Mouse (Mus musculus): Measurements from ENCODE around the gene Glipr2.

Glipr2 gene

GRCm38 (mm10) chr4:44004623-44005409 lies 47.6 kb downstream of the Glipr2 start:
- DNase-seq (ENCODE audit: low spot score in 2 of 2), result no peak

DNA sequence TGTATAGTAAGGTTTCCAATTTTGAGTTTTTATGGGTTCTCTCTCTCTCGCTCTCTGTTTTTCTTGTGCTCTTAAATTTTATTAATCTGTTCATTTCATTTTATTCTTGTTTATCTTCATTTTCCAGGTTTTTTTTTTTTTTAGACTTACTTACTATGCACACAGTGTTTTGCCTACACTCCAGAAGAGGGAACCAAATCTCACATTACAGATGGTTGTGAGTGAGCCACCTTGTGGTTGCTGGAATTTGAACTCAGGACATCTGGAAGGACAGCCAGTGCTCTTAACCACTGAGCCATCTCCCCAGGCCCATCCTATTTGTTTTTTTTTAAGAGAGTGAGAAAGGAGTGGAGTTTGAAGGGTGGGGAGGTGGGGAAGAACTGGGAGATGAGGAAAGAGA lies 53.0 kb downstream of the Glipr2 start:
- no peak for DNase-seq (ENCODE audit: low spot score in 2 of 2)

DNA sequence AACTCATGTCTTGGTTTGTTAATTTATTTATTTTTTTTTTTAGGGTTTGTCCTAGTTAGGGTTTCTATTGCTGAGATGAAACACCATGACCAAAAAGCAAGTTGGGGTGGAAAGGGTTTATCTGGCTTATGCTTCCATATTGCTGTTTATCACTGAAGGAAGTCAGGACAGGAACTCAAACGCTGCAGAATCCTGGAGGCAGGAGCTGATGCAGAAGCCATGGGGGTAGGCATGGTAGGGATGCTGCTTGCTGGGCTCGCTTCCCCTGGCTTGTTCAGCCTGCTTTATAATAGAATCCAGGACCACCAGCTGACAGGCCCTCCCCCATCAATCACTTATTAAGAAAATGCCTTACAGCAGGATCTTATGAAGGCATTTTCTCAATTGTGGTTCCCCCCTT lies 53.7 kb downstream of the Glipr2 start:
- no peak for DNase-seq (ENCODE audit: low spot score in 2 of 2)

GRCm38 (mm10) chr4:44011799-44012198 lies 54.6 kb downstream of the Glipr2 start:
- DNase-seq (ENCODE audit: low spot score in 2 of 2), result no peak

- peak; percentile 92 to 94 for DNase-seq (ENCODE audit: low spot score in 2 of 2)
Observed at GRCm38 (mm10) chr4:44012376-44013367, 55.5 kb downstream of the Glipr2 start.

DNA sequence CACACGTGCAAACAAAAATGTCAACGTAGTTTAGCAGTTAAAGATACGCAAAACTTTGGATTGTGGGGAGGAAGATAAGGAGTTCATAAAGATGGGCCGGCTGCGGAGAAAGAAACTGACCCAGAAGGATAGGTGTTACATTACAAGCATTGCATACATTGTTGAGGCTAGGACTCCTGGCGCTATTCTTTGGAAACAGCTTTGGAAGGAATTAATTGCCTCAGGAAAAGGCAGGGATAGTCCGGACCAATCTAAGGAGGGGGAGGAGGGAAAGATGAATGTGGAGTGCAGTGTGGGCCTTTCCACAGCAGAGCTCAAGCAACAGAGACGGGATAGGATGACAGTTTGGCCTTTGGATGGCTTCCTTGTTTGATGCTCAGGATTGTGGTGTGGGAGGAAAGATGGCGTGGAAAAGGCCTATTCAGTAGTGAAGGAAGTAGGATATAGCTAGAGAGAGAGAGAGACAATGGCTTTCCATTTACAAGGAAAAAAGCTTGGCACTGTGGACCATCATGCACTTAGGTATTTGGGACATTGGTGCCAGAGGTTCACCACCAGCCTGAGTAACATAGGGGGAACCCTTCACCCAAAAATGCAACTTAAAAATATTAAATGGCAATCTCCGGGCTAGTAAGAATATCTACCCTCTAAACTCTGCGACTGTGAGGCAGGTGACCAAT lies 56.3 kb downstream of the Glipr2 start:
- DNase-seq (ENCODE audit: low spot score in 2 of 2), result no peak

DNA sequence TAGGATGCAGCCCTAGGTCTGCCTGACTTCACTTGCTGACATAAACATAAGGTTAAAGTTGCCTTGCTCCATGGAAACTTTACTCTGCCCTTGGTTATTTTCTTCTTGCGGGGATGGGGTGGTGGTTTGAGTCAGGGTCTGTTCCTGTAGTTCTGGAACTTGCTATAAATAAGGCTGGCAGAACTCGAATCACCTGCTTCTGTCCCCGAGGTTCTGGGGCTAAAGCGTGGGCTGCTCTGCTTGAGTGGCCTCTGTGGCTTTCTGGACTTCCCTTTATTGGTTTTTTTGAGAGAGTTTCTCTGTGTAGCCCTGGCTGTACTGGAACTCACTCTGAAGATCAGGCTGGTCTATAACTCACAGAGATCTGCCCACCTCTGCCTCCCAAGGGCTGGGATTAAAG lies 58.9 kb downstream of the Glipr2 start:
- DNase-seq (ENCODE audit: low spot score in 2 of 2), result no peak

- DNase-seq (ENCODE audit: low spot score in 2 of 2), result no peak
Observed at GRCm38 (mm10) chr4:44016791-44017190, 59.6 kb downstream of the Glipr2 start.

GRCm38 (mm10) chr4:44022323-44022722 lies 65.1 kb downstream of the Glipr2 start:
- no peak for DNase-seq (ENCODE audit: low spot score in 2 of 2)

- DNase-seq (ENCODE audit: low spot score in 2 of 2), result no peak
Observed at GRCm38 (mm10) chr4:44022766-44023165, 65.6 kb downstream of the Glipr2 start.

GRCm38 (mm10) chr4:44023681-44024080 lies 66.5 kb downstream of the Glipr2 start:
- peak in 1 of 2 experiments; percentile 2 for DNase-seq (ENCODE audit: low spot score in 2 of 2)

GRCm38 (mm10) chr4:44024241-44024640 lies 67.0 kb downstream of the Glipr2 start:
- DNase-seq (ENCODE audit: low spot score in 2 of 2), result no peak

GRCm38 (mm10) chr4:44025570-44025969 lies 68.4 kb downstream of the Glipr2 start:
- no peak for DNase-seq (ENCODE audit: low spot score in 2 of 2)

Measured in frontal cortex, postnatal 14 days (tissue).